Mouse (Mus musculus) layer of hippocampus, adult 2 months (tissue): Measurements from ENCODE around the gene Cdc26. TPM values are rescaled to one million over a fixed set of nuclear protein-coding genes. Genes with fewer than 3 reads are reported as not detected.

Source experiments
- DNase-seq, 2 experiments: peaks; one replicate each; pipeline ENCODE4 v3.0.0; 2022; ENCODE audit warnings: low spot score in 2 of 2
- H3K27ac ChIP-seq: fragments of 200-600 bp; 2 replicates; pipeline ENCODE4 v1.8.1; 2022
- H3K4me3 ChIP-seq: fragments of 200-600 bp; 2 replicates; pipeline ENCODE4 v1.8.1; 2022; ENCODE audit warnings: mild to moderate bottlenecking
- CTCF ChIP-seq: fragments of 200-600 bp; conservative IDR thresholded peaks from 2 replicates; pipeline ENCODE4 v1.8.1; 2022; ENCODE audit warnings: antibody characterized with exemption, mild to moderate bottlenecking, moderate library complexity
- total RNA-seq, 2 experiments: library from RNA; stranded (reverse); gene quantifications; 2 replicates each; pipeline ENCODE4 v1.2.3; 2021

The Cdc26 gene
- total RNA-seq, 2 experiments from 2014 or later: 49.0 to 51.3 TPM

GRCm38 (mm10) chr4:62345827-62346226 is 62.6 kb downstream of the Cdc26 start:
- TF ChIP-seq CTCF: no peak
- no peak for DNase-seq
- Histone ChIP-seq H3K4me3 (no peak overlapping the region), H3K27ac (no peak overlapping the region)

GRCm38 (mm10) chr4:62344000-62344399 is 64.4 kb downstream of the Cdc26 start:
- no peak overlapping the region for H3K4me3 ChIP-seq
- DNase-seq: no peak
- TF ChIP-seq CTCF: peak; percentile 72
- no peak overlapping the region for H3K27ac ChIP-seq

- no peak for DNase-seq
- TF ChIP-seq CTCF: no peak
- no peak overlapping the region for H3K4me3 ChIP-seq
- H3K27ac ChIP-seq: no peak overlapping the region
These were observed 69.9 kb downstream of the Cdc26 start for GRCm38 (mm10) chr4:62338536-62338935.

Other genes with a start within 250 kb of the Cdc26 start
- gene Zfp37, start 177.6 kb downstream of the Cdc26 start, total RNA-seq: 10 to 100 TPM; 26.0 to 26.3 TPM
- 10 to 100 TPM in 1 of 2 experiments, 1 to 10 TPM in 1; 9.5 to 10.2 TPM for gene Slc31a2, start 146.1 kb downstream of the Cdc26 start, total RNA-seq
- 10 to 100 TPM; 41.1 to 43.4 TPM for gene Fkbp15, start 48.1 kb downstream of the Cdc26 start, total RNA-seq
- 10 to 100 TPM; 11.7 to 11.9 TPM for gene Slc31a1, start 47.9 kb downstream of the Cdc26 start, total RNA-seq
- gene Prpf4, start 155 bp upstream of the Cdc26 start, total RNA-seq: 10 to 100 TPM; 13.2 to 13.3 TPM
- gene Rnf183, start 26.6 kb upstream of the Cdc26 start, total RNA-seq: not detected
- gene Wdr31, start 62.3 kb upstream of the Cdc26 start, total RNA-seq: 1 to 10 TPM; 7.3 to 8.3 TPM
- under 1 TPM; 0.64 to 0.69 TPM for gene Bspry, start 71.4 kb upstream of the Cdc26 start, total RNA-seq
- 10 to 100 TPM in 1 of 2 experiments, 1 to 10 TPM in 1; 7.9 to 11.1 TPM for gene Hdhd3, start 94.8 kb upstream of the Cdc26 start, total RNA-seq
- 10 to 100 TPM; 24.6 to 31.5 TPM for gene Alad, start 111.3 kb upstream of the Cdc26 start, total RNA-seq
- 10 to 100 TPM; 28.0 to 28.5 TPM for gene Pole3, start 116.4 kb upstream of the Cdc26 start, total RNA-seq
- gene 4933430I17Rik, start 116.7 kb upstream of the Cdc26 start, total RNA-seq: under 1 TPM in 1 of 2 experiments, not detected in 1; 0.44 TPM
- gene Rgs3, start 151.2 kb upstream of the Cdc26 start, total RNA-seq: 10 to 100 TPM; 18.9 to 21.6 TPM